Mouse (Mus musculus): ENCODE results near the gene Kcnrg.
"Not testable (repeated sequence)": the region's sequence is repeated elsewhere in the genome, so short reads cannot be mapped to it uniquely, and the experiment has no call there.

The Kcnrg gene

GRCm38 (mm10) chr14:61607157-61607556, at the start of gene Kcnrg:
Gene Kcnrg, plus strand, starts transcription at chr14:61607457.
- no peak for DNase-seq (ENCODE audit: low spot score)

- DNase-seq (ENCODE audit: low spot score), result no peak
These were observed 48.4 kb upstream of the Kcnrg start for GRCm38 (mm10) chr14:61558901-61559300.

- DNase-seq (ENCODE audit: low spot score), result no peak
These were observed 47.4 kb upstream of the Kcnrg start for GRCm38 (mm10) chr14:61559856-61560255.

GRCm38 (mm10) chr14:61566211-61566610, 41.0 kb upstream of the Kcnrg start:
- not testable (repeated sequence) for DNase-seq (ENCODE audit: low spot score)

GRCm38 (mm10) chr14:61569344-61569743, 37.9 kb upstream of the Kcnrg start:
- no peak for DNase-seq (ENCODE audit: low spot score)

GRCm38 (mm10) chr14:61571366-61571765, 35.9 kb upstream of the Kcnrg start:
- peak; percentile 67 for DNase-seq (ENCODE audit: low spot score)

- no peak for DNase-seq (ENCODE audit: low spot score)
These were observed 35.1 kb upstream of the Kcnrg start for GRCm38 (mm10) chr14:61572131-61572530.

GRCm38 (mm10) chr14:61575066-61575465, 32.2 kb upstream of the Kcnrg start:
- DNase-seq (ENCODE audit: low spot score), result peak; percentile 81

GRCm38 (mm10) chr14:61575941-61576340, 31.3 kb upstream of the Kcnrg start:
- DNase-seq (ENCODE audit: low spot score), result peak; percentile 24

- no peak for DNase-seq (ENCODE audit: low spot score)
These were observed 17.8 kb upstream of the Kcnrg start for GRCm38 (mm10) chr14:61589288-61590065.

GRCm38 (mm10) chr14:61596719-61597426, 10.4 kb upstream of the Kcnrg start:
- no peak for DNase-seq (ENCODE audit: low spot score)

- DNase-seq (ENCODE audit: low spot score), result peak; percentile 25
These were observed 9.3 kb upstream of the Kcnrg start, which contains the start of gene Trim13 for GRCm38 (mm10) chr14:61597968-61598367. Gene Trim13, plus strand, starts transcription at chr14:61598247.

GRCm38 (mm10) chr14:61599057-61599806, 8.0 kb upstream of the Kcnrg start:
- DNase-seq (ENCODE audit: low spot score), result peak; percentile 89

- no peak for DNase-seq (ENCODE audit: low spot score)
These were observed 5.9 kb upstream of the Kcnrg start for GRCm38 (mm10) chr14:61601348-61601747.

GRCm38 (mm10) chr14:61603069-61603755, 4.0 kb upstream of the Kcnrg start:
- DNase-seq (ENCODE audit: low spot score), result no peak

GRCm38 (mm10) chr14:61604081-61604480, 3.2 kb upstream of the Kcnrg start:
- DNase-seq (ENCODE audit: low spot score), result no peak

GRCm38 (mm10) chr14:61606088-61606487, 1.2 kb upstream of the Kcnrg start:
- not testable (repeated sequence) for DNase-seq (ENCODE audit: low spot score)

GRCm38 (mm10) chr14:61611766-61612165, 4.5 kb downstream of the Kcnrg start:
- no peak for DNase-seq (ENCODE audit: low spot score)

- no peak for DNase-seq (ENCODE audit: low spot score)
These were observed 6.1 kb downstream of the Kcnrg start for GRCm38 (mm10) chr14:61613319-61613718.

GRCm38 (mm10) chr14:61620371-61620770, 13.1 kb downstream of the Kcnrg start:
- no peak for DNase-seq (ENCODE audit: low spot score)

GRCm38 (mm10) chr14:61635969-61636368, 28.7 kb downstream of the Kcnrg start:
- DNase-seq (ENCODE audit: low spot score), result no peak

- DNase-seq (ENCODE audit: low spot score), result no peak
These were observed 35.4 kb downstream of the Kcnrg start for GRCm38 (mm10) chr14:61642668-61643067.
